Mouse (Mus musculus) WW6 (cell line): Measurements from ENCODE around the gene Gm45261.

Experiments used
- DNase-seq: peaks from one replicate; pipeline ENCODE4 v3.0.0-alpha.2; 2013; ENCODE audit warnings: low read depth, low spot score

Gm45261 gene

GRCm38 (mm10) chr1:80461348-80461747 lies at the start of gene Gm45261:
Gene Gm45261 (minus strand): TSS chr1:80461448.
- DNase-seq: no peak

GRCm38 (mm10) chr1:80504757-80505156 lies 43.5 kb upstream of the Gm45261 start:
- DNase-seq: no peak

GRCm38 (mm10) chr1:80504081-80504480 lies 42.8 kb upstream of the Gm45261 start:
- no peak for DNase-seq

- DNase-seq: no peak
These were observed 41.4 kb upstream of the Gm45261 start for GRCm38 (mm10) chr1:80502456-80503165.

- DNase-seq: no peak
These were observed 38.0 kb upstream of the Gm45261 start for GRCm38 (mm10) chr1:80499264-80499663.

GRCm38 (mm10) chr1:80496360-80496759 lies 35.1 kb upstream of the Gm45261 start:
- no peak for DNase-seq

- no peak for DNase-seq
These were observed 22.2 kb upstream of the Gm45261 start for GRCm38 (mm10) chr1:80483419-80483818.

- no peak for DNase-seq
These were observed 13.7 kb upstream of the Gm45261 start for GRCm38 (mm10) chr1:80474942-80475341.

- DNase-seq: no peak
These were observed 11.1 kb upstream of the Gm45261 start for GRCm38 (mm10) chr1:80472395-80472794.

GRCm38 (mm10) chr1:80459923-80460322 lies 1.3 kb downstream of the Gm45261 start:
- no peak for DNase-seq

GRCm38 (mm10) chr1:80459477-80459876 lies 1.8 kb downstream of the Gm45261 start:
- DNase-seq: no peak

GRCm38 (mm10) chr1:80453971-80454370 lies 7.3 kb downstream of the Gm45261 start:
- no peak for DNase-seq

- DNase-seq: no peak
These were observed 9.2 kb downstream of the Gm45261 start for GRCm38 (mm10) chr1:80451914-80452549.

GRCm38 (mm10) chr1:80447554-80447953 lies 13.7 kb downstream of the Gm45261 start:
- DNase-seq: no peak

GRCm38 (mm10) chr1:80440911-80441310 lies 20.3 kb downstream of the Gm45261 start:
- DNase-seq: no peak

GRCm38 (mm10) chr1:80438506-80438905 lies 22.7 kb downstream of the Gm45261 start:
- DNase-seq: no peak

GRCm38 (mm10) chr1:80427946-80428345 lies 33.3 kb downstream of the Gm45261 start:
- DNase-seq: no peak

GRCm38 (mm10) chr1:80427425-80427824 lies 33.8 kb downstream of the Gm45261 start:
- DNase-seq: no peak

GRCm38 (mm10) chr1:80424666-80425065 lies 36.6 kb downstream of the Gm45261 start:
- DNase-seq: no peak

- no peak for DNase-seq
These were observed 42.8 kb downstream of the Gm45261 start for GRCm38 (mm10) chr1:80418321-80419045.

GRCm38 (mm10) chr1:80416329-80416728 lies 44.9 kb downstream of the Gm45261 start:
- no peak for DNase-seq

- no peak for DNase-seq
These were observed 48.7 kb downstream of the Gm45261 start for GRCm38 (mm10) chr1:80412521-80412920.
